Mouse (Mus musculus) retina, postnatal 1 day (tissue): ENCODE results near the gene Hipk2.

Experiments
- DNase-seq: peaks from one replicate; pipeline ENCODE4 v3.0.0-alpha.2; 2012

The Hipk2 gene

DNA sequence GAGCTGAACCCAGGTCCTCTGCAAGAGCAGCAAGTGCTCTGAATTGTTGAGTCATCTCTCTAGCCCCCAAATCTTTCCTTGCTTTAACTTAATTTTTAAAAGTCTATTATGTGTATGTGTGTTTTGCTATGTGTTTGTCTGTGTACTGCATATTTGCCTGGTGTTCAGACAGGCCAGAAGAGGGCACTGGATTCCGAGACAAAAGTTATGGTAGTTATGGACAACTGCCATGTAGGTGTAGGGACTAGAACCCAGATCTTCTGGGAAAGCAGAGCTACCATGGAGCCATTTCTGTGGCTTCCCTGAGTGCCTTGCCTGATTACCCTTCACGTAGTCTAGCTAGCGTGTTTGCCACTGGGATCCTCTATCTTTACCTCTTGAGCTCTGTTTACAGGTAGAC is 134.9 kb downstream of the Hipk2 start:
- no peak for DNase-seq

DNA sequence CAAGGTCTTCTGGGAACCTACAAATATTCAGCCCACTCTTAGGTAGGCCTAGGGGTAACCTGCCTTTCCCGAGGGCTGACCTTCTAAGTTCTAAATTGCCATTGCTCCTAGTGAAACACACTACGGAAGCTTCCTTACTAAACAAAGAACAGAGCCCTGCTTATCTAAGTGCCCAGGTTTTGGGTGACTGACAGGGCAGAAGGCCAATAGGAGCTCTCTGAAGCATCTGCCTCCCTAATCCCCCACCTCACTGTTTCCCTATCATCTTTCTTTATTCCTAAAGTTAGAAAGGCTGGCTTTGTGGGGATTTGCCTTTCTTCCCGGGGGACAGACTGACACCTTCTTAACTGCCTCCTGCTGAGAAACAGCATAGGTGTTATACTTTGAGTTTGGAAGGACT is 136.7 kb downstream of the Hipk2 start:
- DNase-seq, result peak; percentile 42

DNA sequence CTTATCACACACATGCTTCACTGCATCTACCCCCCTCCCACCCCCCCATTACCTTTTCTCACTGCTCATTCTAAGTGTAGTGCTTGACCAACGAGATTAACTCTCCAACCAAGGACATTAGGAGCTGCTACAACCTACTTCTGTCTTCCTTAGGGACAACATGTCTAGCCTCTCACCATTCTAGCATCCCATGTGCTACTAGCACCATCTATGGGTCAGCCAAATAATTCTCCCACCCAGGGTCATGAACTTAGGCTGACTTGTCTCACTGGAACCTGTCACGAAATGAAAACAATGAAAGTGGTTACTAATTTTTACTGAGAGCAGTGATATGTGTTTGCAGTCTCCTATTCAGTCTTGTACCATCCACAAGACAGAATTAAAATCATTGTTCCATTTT is 138.2 kb downstream of the Hipk2 start:
- peak; percentile 36 for DNase-seq

DNA sequence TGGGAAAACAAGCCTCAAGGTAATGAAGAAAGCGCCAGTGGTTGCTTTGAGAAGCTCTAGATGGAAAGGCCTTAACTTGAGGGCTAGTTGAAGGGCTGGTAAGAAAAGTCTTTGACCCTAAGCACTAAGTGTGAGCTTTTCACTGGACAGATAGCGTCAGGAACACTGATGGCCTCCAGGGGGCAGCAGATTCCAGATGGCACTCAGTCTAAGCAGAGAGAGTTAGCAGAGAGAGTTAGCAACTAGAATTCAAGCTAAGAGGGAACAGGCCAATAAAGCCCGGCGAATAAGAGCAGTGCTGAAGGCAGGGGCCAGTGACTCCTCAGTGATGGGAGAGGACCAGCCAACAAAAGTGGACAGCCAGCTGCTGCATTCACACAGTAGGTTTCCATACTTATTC is 139.7 kb downstream of the Hipk2 start:
- peak; percentile 82 for DNase-seq

DNA sequence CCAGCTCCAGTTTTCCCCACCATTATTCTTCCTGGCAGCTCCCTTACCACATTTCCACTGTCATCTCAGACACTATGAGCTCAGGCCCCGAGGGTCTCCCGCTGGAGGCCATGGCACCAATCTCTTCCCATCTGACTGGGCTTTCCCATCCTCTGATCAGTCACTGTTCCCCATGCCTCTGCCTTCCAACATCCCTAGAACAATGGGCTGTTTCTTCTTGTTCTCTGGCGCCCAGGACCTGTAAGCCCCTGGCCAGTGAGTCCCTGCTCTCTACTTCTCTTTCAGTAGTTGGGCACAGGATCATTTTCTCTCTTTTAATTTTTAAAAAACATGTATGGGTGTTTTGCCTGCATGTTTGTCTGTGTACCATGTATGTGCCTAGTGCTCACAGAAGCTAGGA is 143.3 kb downstream of the Hipk2 start:
- DNase-seq, result no peak

DNA sequence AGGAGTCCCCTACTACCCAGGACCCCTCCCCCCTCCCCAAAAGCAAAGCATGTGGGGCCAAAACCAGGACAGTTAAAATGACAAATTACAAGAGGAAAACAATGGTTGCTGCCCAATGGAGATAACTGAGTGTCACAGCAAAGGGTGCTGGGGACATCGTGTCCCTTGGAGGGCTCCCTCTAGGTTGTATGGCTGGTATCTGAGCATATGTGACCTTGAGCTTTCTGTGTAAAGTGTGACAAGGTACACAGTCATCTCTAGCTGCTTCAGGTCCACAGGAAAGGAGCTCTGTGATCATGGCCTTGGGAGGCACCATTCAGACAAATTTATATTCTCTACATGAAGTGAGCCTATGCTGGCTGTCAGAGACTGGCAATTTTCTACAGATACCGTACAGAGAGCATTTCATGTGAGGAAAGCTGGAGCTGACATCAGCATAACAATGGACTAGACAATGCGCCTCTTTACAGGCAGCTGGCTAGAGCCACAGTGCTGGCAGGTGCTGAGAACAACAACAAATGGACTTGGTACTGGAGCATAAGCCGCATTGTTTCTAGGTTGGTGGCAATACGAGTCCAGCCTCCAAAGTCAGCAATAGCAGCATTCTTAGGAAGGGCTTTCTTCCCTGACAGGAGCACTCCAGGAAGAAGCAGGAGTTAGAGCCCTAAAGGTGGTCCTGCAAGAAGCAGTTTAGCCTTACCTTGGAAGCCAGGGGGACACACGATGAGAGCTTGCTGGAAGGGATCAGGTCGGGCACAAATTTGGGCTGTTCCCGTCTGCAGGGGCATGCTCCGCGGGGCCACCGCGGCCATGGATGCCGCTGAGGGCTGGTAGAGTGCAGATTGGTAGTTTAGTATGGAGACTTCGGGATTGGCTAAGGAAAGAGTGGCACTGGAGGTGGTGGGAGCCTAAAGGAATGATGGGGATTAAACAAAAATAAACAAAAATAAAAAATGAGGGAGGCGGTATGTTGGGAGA is 145.5 kb downstream of the Hipk2 start:
- peak; percentile 71 for DNase-seq

DNA sequence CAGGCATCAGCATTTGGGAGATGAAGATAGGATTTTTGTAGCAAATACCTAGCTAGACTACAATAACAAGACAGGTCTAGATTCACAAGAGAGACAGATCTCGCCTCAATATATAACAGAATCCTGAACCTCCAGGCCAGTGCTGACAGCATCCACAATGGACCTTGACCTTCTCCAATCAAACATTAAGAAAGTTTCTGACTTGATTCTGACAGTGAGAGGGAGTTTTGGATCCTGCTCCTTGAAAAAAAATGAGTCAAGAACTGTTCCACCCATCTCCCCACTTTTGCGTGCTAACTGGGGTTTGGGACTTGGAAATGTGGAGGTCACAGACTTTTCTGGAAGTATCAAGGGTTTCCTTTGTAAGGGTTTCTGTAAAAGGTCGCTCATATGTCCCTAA is 150.4 kb downstream of the Hipk2 start:
- DNase-seq, result no peak

DNA sequence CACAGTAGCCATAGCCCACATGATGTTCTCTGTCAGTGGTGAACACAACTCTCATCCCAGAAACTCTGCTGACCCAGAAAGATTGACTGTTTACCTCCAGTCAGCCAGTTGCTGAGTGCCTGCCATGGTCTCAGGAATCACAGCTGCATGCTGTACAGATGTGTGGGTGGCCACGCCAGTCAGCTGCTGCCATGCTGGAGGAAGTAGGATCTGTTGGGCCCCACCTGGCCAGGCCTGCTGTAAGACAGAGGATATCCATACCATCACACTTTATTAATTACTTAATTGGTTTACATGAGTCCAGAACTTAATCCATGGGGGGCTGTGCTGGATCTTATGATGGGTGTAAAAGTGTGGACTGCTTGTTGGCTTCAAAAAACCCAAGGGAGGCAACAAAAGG is 154.6 kb downstream of the Hipk2 start:
- DNase-seq, result peak; percentile 65

DNA sequence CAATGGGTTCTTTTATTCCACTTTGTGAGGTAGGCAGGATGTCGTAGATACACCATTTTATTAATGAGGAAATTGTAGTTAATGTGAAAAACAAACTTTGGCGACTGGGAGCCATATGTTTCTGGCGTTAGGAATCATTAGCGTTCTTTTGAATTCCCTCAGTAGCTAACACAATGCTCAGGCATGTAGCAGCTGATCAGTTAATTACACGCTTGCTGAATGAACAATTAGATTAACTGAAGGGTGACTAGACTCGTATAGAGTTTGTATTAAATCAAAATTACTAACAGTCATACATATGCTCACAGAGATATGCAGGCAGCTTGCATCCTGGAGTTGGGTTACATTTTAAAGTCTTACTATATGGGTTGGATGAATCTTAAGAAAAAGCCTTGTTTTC is 156.7 kb downstream of the Hipk2 start:
- DNase-seq, result peak; percentile 71

DNA sequence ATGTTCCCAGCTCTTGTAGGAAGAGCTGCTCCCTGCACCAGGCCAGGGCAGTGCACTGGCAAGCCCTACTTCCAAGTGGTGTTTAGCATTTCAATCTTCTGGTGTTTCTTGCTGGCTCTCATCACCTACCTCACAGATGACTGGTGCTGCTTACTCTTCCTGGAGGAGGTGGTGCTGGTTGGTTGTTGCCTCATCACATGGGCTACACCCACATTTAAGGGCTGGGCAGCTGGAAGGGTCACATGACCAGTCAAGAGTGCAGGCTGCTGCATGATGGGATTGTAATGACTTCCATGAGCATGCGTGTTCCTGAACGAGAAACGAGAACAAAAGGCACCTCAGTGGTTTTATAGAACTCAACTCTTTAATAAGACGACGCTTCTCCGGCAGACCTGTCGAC is 157.3 kb downstream of the Hipk2 start:
- DNase-seq, result peak; percentile 42

DNA sequence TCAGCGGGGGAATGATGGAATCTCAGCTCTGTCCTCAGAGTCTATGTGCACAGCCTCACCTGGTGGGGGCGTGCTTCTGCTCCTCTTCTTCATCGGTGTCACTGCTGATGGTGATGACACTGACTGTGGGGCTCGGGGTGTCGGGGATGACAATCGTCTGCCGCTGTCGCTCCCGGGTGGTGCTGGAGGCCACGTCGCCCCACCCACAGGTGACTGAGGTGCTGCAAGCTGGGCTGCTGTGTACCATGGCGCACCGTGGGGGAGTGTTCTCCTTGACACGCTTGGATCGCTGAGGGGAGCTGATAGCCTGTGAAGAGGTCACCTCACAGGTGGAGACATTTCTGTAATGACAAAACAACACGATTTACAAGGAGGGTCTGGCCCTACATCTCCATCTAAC is 160.1 kb downstream of the Hipk2 start:
- DNase-seq, result no peak

DNA sequence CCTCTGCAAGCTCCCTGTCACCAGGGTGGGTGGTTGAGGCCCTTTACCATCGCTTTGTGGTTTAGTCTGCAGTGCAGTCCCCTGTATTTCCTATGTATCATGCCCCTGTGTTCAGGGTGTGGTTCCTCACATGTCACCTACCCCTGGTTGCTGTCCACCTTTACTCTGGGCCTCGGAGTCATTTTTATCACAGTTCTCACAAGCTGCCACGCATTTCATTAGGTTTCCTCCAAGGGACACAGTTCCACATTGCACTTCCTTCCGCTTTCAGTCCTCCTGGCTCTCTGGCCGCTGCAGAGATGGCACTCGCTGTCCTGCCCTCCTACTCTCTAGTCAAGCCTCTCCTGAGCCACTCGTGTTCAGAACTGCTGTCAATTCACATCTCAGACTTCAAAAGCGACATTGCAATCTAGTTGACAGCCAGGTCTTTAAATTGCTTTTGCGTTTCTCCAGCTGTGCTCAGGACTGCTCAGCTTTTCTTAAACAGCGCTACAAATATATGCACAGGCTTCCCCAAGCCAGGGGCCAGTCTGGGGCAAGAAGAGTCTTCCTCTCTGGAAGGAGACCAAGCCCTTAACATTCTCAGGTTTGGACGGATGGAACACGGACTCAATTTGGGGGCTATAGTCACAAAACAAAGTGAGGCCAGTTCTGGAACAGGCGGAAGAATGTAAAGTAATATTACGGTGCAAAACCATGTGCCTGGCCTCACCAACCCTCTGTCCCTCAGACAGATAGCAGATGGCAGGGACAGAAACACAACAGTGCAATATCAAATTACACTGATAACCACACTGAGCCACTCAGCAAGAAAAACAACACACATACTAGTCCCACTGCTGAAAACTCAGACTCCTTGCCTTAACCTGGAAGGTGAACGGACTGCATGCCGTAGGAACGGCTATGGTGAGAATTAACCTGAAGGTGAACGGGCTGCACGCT is 161.7 kb downstream of the Hipk2 start:
- DNase-seq, result peak; percentile 54

DNA sequence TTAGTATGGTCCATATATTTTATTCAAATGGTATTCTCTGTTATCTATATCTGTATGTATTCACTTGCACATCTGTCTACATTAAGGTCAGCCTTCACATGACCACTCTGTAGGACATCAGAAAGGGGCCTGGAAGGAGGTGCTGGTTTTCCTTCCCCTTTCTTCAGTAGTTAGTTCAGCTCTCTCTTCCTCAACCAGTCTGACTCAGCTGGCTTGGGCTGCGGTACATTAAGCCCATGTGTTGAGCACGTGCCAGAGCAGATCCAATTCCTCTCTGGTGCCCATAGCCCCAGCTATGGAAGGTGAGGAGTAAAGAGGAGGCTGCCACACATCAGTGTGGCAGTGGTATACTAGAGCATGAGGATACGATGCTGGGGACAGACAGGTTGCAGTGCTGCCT is 165.5 kb downstream of the Hipk2 start:
- no peak for DNase-seq

DNA sequence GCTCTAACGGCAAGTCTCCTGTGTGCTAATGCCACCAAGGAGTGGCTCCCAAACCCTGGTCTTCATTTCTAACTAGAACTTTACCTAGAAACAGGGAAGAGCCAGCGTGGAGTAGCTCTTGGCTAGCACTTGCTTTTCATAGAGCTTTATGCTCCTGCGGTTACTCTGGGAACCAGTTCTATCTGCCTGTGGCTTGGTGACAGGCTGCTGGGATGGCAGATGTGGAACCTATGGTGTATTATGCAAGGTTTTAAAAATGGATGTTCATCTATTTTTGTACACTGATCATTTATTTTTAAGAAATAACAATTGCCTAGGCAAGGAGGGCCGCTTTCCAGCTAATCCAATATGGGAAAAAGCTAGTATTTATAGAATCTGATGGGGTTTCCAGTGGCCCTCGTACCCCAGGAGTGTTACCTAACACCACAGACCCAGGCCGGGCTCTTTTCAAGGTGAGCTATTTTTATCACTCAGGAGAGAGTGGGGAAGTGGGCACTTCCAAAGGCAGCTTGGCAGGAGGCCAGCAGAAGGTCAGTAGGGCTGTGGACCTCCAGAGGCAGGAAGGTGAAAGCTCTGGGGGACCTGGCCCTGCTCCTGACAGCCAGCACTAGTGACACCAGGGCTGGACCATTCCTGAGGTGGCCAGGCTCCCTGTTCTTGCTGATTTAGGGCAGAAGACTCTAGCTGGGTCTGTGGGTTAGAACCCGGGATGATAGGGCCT is 171.5 kb downstream of the Hipk2 start:
- DNase-seq, result no peak

DNA sequence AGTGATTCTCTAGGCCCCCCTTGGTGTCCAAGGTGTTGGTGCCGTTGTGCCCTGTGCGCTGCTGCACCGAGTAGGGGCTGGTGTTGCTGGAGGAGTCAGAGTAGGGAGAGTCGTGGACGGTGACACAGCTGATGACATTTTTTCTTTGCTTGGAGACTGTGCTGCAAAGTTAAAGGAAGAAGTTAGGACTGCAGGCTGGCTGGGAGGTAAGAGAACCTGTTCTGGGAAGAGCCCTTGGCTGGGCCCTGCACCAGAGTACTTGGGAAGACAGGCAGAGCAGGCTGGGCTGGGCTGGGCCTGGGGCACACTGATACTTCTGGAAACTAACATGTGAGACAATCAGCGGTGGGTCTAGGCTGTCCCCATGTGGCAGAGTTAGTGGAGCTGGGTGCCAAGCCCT is 172.4 kb downstream of the Hipk2 start:
- no peak for DNase-seq

DNA sequence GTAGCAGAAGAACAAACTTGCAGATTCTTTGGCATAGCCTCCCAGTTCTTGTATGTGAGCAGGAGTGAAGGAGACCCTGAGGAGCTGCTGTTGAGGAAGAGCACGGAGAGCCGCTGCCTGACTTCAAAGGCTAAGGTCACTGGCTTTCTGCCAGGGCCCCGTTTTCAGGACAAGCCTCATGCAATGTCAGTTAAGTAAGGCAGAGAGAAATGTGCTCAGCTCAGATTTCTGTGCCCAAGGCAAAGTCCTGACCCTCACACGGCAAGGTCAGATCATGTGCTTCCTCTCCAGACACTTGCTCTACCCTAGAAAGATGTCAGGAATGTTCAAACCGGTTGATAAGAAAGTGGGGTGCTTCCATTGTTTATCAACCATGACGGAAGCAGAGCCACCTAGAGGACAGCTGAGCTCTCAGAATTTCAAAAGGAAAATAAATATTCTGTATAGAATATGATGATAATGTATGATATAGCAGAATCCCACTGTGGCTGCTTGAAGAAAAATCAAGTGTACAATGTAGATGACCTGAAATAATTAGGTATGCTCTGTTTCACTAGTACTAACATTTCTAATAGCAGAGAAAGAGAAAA is 173.1 kb downstream of the Hipk2 start:
- DNase-seq, result no peak

DNA sequence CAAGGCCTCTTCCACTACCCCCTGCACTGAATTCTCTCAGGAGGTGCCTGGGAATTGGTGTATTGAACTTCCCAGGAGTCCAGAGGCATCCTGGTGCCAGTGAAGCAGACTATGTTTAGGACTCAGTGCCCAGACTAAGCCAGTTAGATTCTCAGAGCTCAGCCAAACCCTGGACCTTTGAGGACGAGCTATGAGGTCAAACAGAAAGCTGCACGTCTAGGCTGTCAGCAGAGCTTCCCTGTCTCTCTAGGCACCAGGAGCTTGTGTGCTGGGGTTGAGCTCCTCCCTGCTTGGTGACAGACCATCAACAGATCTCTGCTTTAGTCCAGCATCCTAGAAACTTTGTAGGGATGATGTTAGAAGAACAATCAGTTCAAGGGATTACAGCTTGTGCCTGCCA is 174.5 kb downstream of the Hipk2 start:
- no peak for DNase-seq

DNA sequence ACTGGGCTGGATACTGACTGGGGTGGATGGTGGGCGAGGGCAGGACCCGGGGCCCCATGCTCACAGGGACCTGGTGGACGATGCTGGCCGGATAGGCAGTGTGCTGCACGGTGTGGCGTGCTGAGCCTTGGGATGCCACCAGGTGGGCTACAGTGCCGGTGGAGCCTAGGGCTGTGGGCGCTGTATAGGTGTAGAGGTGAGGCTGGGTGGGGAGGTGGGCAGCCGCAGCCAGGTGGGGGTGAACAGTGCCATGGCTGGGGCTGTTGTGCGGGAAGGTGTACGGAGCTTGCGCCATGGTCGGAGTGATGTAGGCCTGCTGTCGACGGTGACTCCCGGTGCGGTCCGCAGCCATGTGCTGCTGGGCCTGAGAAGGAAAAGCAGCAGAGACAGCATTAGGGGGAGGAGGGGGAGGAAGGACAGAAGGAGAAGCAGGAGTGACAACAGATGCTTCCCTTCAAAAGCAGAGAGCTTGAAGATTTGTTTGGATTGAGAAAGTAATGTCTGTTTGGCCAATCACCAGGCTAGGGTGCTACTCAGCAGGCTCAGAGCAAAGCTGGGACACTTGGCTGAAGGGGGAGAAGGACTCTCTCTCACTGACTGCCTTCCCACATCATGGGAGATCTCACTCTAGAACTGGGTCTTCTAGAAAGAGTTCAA is 177.6 kb downstream of the Hipk2 start:
- DNase-seq, result no peak

DNA sequence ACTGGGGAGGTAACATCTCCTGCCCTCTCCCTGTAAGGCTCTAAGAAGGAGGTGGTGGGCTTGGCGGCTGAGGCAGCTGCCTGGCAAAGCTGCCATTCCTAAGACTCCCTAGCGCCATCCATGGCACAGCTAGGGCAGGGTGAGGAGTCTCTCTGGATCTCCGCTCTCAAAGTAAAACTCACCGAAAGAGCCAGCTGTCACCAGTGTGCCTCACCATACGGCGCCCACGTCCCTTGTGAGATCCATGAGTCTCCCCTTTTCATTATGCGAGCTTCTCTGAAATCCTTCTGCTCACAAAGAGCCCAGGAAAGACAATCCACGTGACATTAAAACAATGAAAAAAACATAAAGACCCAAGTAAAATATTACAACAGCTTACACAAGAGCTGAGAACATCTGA is 179.4 kb downstream of the Hipk2 start:
- no peak for DNase-seq

DNA sequence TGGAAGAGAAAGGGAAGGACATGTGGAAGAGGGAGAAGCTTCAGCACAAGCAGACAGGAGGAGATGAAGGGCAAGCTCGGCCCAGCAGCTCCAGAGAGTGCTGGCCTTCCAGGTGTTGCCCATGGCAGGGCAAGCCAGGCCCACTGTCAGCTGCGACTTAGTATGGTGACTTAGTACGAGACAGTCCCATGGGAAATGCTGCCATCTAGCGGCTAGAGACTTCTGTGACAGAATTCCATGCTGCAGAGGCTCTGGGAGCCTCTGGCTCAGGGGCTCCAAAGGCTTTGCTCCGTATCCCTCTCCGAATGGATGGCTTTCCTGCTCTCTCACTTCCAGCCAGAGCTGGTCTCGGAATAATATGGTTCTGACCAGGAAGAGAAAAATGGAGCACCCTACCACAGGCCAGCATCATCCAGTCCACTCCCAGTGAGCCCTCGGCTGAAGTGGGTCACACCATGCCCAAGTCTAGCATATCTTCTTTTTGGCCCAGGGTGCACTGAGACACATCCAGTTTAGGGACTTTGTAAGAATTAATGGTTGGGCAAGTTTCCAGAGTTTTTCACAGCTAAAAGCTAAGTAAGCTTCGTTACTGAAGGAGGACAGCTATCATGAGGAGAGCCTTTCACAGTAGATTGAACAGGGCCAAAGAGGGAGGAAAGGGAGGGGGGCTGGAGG is 180.4 kb downstream of the Hipk2 start:
- peak; percentile 90 for DNase-seq

DNA sequence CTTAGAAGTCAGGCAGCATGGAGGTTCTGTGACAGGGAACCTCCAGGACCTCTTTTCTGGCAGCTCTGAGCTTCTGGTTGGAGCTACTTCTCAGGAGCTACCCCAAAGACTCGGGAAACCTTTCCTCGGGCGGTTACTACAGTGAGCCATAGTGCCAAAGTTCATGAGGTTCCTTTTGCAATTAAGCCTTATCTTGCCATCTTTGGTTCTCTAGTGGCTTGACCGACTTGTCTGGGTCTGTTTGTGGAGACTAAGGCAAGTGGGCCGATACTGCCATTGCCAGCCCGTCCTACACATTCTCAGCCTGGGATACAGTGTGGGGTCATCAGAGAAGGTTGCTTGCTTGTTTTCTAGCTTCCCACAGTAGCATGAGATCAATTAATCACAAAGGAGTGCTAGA is 183.4 kb downstream of the Hipk2 start:
- DNase-seq, result no peak

DNA sequence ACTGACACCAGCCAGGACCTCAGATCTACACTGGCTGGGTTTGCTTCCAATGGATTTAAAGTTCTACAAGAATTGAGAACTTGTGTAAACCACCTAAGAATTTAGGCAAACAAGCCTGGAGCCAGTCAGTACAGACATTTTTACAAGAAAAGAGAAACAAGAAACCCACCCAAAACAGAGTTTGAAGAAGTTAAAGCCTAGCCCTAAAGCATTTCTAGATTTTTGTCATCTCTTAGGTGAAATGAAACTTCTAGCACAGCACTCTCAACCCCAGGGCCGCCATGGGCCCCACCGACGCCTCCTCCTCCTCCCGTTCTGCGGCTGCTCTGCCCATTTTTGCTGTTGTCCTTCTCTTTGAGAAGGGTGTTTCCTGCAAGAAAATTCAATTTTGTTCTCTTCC is 184.9 kb downstream of the Hipk2 start:
- DNase-seq, result no peak
